Mouse (Mus musculus): ENCODE data around the gene Zfp454.

- TF ChIP-seq TAL1 (IDR thresholded peaks at IDR 0.05; ENCODE audit: low read length) (no peak), GATA1 (IDR thresholded peaks at IDR 0.05; ENCODE audit: low read length) (no peak)
Observed at GRCm38 (mm10) chr11:50850177-50850735, 37.2 kb downstream of the Zfp454 start, which contains the start of gene Grm6.

All from erythroblast, embryonic 14.5 days (primary cell).